Mouse (Mus musculus) c-Kit-positive CD71-positive TER-119-positive erythroid progenitor cells, embryonic 14.5 days (primary cell): ENCODE results near the gene Fam169b.
"Not testable (repeated sequence)": the region's sequence is repeated elsewhere in the genome, so short reads cannot be mapped to it uniquely, and the experiment has no call there.

ENCODE experiments used
- DNase-seq: peaks from one replicate; pipeline ENCODE4 v3.0.0-alpha.2; 2013; ENCODE audit warnings: low spot score

The Fam169b gene

DNA sequence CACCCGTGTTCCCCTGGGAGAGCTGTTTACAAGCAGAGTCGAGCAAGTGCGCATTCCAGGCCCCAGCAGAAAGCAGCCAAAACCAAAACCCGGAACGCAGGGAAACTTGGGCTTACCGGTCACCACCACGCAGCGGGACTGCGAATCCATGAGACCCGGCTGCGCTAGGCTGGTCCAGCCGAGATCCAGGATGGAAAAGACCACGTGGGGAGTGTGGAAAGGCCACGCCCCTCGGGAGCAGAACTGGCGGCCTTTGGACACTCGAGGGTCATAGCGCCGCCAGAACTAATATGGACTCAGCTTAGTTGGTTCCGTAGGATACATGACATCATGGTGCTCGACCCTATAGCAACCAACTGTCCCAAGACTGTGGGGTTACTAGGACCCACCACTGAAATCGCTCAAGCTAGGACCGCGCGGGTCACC, 9.6 kb upstream of the Fam169b start, which contains the start of gene Pgpep1l:
Gene Pgpep1l, minus strand, starts transcription at position 206 of the 426 bp plus-strand sequence.
- no peak for DNase-seq

GRCm38 (mm10) chr7:68264531-68264930, 9.1 kb upstream of the Fam169b start:
- DNase-seq: no peak

DNA sequence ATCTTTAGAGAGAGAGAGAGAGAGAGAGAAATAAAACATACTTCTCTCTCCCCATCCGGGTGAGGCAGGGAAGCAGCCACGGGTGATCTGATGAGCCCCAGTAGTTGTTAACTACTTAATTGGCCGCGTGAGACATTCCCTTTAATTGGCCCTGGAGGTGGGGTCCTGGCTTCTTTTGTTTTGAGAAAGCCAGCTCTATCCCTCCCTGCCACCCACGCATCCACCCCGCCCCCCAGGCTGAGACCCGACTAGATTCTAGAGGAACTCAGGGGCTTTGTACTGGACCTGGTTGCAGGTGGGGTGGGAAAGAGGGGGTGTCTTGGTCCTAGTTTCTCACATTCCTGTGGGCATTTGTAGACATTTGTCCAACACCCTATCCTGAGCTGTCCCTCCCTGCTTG, 8.2 kb upstream of the Fam169b start:
- DNase-seq: no peak

GRCm38 (mm10) chr7:68266691-68267090, 6.9 kb upstream of the Fam169b start:
- DNase-seq: no peak

DNA sequence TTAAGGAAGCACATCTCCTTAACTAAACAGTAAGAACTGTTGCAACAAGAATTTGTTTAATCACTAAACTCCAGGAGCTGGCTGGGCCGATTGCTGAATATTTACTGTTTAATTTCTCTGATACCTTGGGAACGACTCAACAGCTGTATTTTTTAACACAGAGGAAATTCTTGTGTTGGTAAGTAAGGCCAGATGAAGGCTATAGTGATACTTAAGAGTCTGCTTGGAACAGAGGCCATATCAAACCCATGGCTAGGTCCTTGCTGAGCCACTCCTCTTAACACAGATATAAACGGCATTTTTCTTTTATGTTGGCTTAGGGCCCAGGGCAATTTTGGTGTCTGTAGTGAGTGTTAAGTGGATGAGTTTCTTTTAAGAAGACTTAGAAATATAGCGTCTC, 3.1 kb upstream of the Fam169b start:
- no peak for DNase-seq

- DNase-seq: no peak
Observed at GRCm38 (mm10) chr7:68271816-68272215, 1.8 kb upstream of the Fam169b start.

- DNase-seq: no peak
Observed at GRCm38 (mm10) chr7:68272607-68273006, 1.0 kb upstream of the Fam169b start.

- DNase-seq: no peak
Observed at GRCm38 (mm10) chr7:68274218-68274617, 579 bp downstream of the Fam169b start.

DNA sequence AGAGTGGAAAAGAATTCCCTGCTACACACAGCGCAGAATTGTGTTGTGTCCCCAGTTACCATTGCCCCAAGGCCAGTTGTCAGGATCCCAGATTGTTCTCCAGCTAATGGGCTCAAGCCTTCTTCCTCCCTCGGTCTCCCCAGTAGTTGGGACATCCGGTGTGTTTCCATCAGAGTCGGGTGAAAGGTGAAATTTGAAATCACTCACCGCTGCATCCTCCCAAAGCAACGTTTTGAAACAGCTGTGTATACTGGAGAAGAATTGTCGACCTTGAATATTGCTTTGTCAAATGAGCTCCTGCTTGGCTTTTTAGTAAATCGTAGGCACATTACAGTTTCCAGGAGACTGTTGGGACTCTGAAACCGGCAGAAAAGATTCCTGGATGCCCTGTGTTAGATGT, 1.3 kb downstream of the Fam169b start:
- DNase-seq: no peak

DNA sequence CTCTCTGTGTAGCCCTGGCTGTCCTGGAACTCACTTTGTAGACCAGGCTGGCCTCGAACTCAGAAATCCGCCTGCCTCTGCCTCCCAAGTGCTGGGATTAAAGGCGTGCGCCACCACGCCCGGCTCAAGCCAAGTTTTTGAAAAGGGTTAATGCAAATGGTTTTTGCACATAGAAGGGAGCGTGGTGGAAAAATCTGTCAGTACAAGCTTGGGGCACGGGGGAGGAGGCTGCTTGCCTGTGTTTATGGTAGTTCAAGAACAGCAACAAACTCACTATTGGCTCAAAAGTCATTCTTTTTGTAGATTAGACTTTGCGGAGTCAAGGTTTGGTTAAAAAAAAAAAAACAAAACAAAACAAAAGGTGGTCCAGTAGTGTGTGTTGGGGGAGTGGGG, 1.8 kb downstream of the Fam169b start:
- DNase-seq: not testable (repeated sequence)

- no peak for DNase-seq
Observed at GRCm38 (mm10) chr7:68275838-68276731, 2.4 kb downstream of the Fam169b start.

- DNase-seq: no peak
Observed at GRCm38 (mm10) chr7:68277054-68277896, 3.6 kb downstream of the Fam169b start.

- DNase-seq: no peak
Observed at GRCm38 (mm10) chr7:68277897-68278270, 4.2 kb downstream of the Fam169b start.

DNA sequence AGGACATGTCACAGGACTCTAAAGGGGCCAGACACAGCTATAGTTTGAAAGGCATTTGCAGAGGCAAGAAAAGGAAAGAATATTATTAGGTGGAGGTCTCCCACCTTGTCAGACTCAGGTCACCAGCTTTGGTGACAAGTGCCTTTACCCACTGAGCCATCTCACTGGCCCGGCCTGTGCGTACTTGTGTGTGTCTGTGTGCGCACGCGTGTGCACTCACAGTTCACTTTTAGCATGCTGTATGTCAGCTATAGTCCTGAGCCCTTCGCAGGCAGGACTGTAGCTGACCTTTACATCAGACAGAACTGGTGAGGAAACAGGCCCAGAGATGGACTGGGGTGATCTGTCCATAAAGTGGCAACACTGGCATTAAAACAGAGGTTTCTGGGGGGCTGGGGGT, 4.7 kb downstream of the Fam169b start:
- DNase-seq: no peak

DNA sequence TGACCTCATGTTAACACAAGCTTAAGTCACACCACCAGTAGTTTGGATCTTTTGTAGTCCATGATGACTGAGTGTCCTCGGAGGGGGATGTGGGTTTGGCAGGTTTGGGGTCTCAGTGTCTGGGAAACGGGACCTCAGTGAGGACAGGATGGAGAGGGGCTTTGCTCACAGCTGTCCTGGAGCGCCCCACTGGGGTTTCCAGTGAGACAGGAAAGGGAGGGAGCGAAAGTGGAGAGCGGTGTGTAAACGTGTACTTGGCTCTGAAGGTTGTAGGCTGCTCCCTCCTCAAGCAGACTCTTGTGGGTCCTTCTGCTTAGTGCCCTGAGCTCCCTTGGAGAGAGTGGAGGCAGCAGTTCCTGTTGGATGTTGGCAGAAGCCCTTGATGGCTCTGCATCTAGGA, 5.3 kb downstream of the Fam169b start:
- no peak for DNase-seq

- DNase-seq: no peak
Observed at GRCm38 (mm10) chr7:68279481-68279880, 5.8 kb downstream of the Fam169b start.

DNA sequence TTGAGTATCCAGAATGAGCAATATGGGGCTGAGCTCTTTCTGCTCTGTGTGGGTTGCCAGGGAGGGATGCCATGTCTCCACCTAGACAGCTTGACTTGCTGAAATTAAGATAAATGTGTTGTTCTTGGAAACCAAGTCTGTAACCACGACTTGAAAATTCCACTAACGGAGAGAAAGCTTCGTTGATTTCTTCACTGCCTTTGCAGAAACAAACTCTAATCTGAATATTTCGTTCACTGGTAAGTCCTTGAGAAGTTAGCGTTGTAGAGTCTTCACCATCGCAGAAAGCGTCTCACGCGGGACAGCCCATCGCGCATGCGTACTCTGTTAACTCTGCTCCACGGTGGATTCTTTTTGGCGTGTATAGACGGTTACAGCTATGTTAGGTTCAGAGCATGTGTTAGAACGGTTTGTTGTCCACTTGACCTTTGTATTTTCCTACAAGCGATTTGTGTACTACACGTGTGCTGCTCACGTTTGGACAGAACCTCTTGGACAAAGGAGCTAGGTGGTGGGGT, 6.8 kb downstream of the Fam169b start:
- no peak for DNase-seq

GRCm38 (mm10) chr7:68281341-68281740, 7.7 kb downstream of the Fam169b start:
- no peak for DNase-seq

- DNase-seq: no peak
Observed at GRCm38 (mm10) chr7:68282304-68283132, 8.9 kb downstream of the Fam169b start.

- not testable (repeated sequence) for DNase-seq
Observed at GRCm38 (mm10) chr7:68283133-68283520, 9.5 kb downstream of the Fam169b start.

DNA sequence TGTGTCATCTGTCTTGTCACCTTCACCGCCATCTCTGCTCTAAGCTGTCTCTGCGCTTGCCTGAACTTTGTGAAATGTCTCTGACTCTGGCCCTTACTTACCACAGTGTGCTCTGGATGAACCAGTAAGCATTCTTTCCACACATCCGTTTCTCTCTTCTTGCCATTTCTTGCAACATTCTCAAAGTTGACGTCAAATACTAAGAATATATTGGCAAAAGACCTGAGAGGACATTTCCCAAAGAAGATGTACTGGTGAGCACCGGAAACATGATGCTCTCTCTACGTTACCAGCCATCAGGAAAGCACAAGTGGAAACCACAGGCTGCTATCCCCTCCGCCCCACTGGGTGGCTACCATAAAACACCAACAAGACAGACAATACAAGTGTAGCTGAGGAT, 10.1 kb downstream of the Fam169b start:
- no peak for DNase-seq

DNA sequence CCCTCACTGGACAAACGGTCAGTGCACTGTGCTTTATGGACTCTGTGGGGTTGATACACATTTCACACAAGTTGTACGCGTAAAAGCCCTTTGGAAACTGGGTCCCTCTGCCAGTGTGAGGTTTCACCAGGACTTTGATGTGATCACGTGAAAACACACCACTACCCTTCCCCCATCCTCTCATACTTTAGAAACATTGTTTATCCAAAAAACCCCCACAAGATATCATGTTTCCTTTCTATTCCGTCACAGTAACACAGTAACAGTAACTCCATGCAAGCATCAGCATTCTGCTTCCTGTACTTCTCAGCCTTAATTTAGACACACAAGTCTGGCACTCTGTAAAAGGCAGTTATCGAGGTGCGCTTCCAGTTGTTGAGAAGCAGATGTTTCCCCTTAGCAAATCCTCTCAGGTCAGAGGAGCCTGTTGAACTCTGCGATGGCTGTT, 12.2 kb downstream of the Fam169b start:
- DNase-seq: no peak
